Mouse (Mus musculus): ENCODE data around the gene Tpx2. TPM values are rescaled to one million over a fixed set of nuclear protein-coding genes. Genes with fewer than 3 reads are reported as not detected.
A peak's percentile ranks its signal among the peaks of the same experiment; 100 is the strongest.

The Tpx2 gene
- total and polyA plus RNA-seq, 2 experiments from 2014 or later, result 11.0 to 22.5 TPM

DNA sequence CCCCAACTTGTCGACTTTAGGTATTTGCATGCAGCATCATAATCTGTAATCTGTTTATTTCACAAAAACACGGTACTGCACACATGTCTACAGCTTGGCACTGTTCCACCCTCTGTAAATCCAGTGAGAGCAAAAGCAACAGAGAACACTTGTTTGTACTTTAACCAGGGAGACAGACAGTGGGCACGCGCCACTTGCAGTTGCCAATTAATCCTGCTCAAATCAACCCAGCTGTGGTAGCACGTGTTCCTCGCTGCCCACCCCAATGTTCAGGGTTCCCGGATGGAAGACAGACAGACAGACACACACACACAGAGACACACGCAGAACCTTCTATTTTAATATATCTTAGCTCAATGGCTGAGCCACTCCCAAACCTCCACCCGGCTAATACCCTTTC, 48.1 kb downstream of the Tpx2 start:
- Histone ChIP-seq H3K9ac (no peak overlapping the region), H3K9me3 (ENCODE audit: low read length) (no peaks in the 10 kb centered on the region), H3K4me3 (ENCODE audit: low read depth, low read length) (no peak overlapping the region), H3K4me2 (ENCODE audit: low read depth) (no peak overlapping the region), H3K27me3 (ENCODE audit: insufficient read depth, low read length) (no peaks in the 10 kb centered on the region), H3K27ac (ENCODE audit: low read depth, low read length) (no peak overlapping the region), H3K36me3 (ENCODE audit: insufficient read depth) (no peaks in the 10 kb centered on the region), H3K4me1 (ENCODE audit: insufficient read depth) (no peaks in the 10 kb centered on the region)
- WGBS, result 85% methylated on average over 9 of the region's 9 CpGs
- DNase-seq (no peak), ATAC-seq (no peak)
- no peak for TF ChIP-seq CTCF (IDR thresholded peaks at IDR 0.05; ENCODE audit: low read depth)

DNA sequence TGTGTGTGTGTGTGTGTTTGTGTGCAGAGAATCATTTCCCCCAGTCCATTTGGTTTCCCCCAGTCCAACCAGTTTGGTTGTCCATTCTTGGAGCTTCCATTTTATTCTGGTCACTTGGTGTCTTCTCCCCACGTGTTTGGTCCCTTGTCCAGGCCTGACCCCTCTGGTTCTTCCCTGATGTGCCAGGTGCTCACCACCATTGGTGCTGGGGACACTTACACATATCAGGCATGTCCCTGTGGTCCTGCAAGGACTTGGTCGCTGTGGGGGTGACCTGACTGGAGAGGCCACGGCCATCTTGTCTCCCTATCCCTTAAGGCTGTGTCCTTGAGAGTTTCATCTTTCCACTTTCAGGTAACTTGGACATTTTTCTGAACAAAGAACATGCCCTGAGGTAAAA, 49.2 kb downstream of the Tpx2 start:
- Histone ChIP-seq H3K9me3 (ENCODE audit: low read length) (no peaks in the 10 kb centered on the region), H3K4me3 (ENCODE audit: low read depth, low read length) (no peak overlapping the region), H3K4me1 (ENCODE audit: insufficient read depth) (no peaks in the 10 kb centered on the region), H3K27ac (ENCODE audit: low read depth, low read length) (no peak overlapping the region), H3K4me2 (ENCODE audit: low read depth) (no peak overlapping the region), H3K27me3 (ENCODE audit: insufficient read depth, low read length) (no peaks in the 10 kb centered on the region), H3K9ac (no peak overlapping the region), H3K36me3 (ENCODE audit: insufficient read depth) (no peaks in the 10 kb centered on the region)
- ATAC-seq (no peak), DNase-seq (no peak)
- 87% methylated on average over 3 of the region's 3 CpGs for WGBS
- TF ChIP-seq CTCF (IDR thresholded peaks at IDR 0.05; ENCODE audit: low read depth), result no peak

- no peaks in the 10 kb centered on the region for H3K4me1 ChIP-seq (ENCODE audit: insufficient read depth)
- no peaks in the 10 kb centered on the region for H3K27me3 ChIP-seq (ENCODE audit: insufficient read depth, low read length)
- no peaks in the 10 kb centered on the region for H3K36me3 ChIP-seq (ENCODE audit: insufficient read depth)
- no peaks in the 10 kb centered on the region for H3K9me3 ChIP-seq (ENCODE audit: low read length)
- 77% methylated on average over 6 of the region's 6 CpGs for WGBS
- TF ChIP-seq CTCF (IDR thresholded peaks at IDR 0.05; ENCODE audit: low read depth), result no peak
- no peak overlapping the region for H3K4me3 ChIP-seq (ENCODE audit: low read depth, low read length)
- H3K4me2 ChIP-seq (ENCODE audit: low read depth), result no peak overlapping the region
- no peak overlapping the region for H3K9ac ChIP-seq
- H3K27ac ChIP-seq (ENCODE audit: low read depth, low read length), result no peak overlapping the region
- DNase-seq (no peak), ATAC-seq (no peak)
Measured at GRCm38 (mm10) chr2:152899011-152899410, 51.2 kb downstream of the Tpx2 start.

- DNase-seq (no peak), ATAC-seq (no peak)
- Histone ChIP-seq H3K36me3 (ENCODE audit: insufficient read depth) (no peaks in the 10 kb centered on the region), H3K4me3 (ENCODE audit: low read depth, low read length) (no peak overlapping the region), H3K27me3 (ENCODE audit: insufficient read depth, low read length) (no peaks in the 10 kb centered on the region), H3K27ac (ENCODE audit: low read depth, low read length) (no peak overlapping the region), H3K4me1 (ENCODE audit: insufficient read depth) (no peaks in the 10 kb centered on the region), H3K9ac (no peak overlapping the region), H3K9me3 (ENCODE audit: low read length) (no peaks in the 10 kb centered on the region), H3K4me2 (ENCODE audit: low read depth) (no peak overlapping the region)
- no peak for TF ChIP-seq CTCF (IDR thresholded peaks at IDR 0.05; ENCODE audit: low read depth)
- WGBS, result 91% methylated on average over 15 of the region's 15 CpGs
Measured at GRCm38 (mm10) chr2:152901296-152901695, 53.5 kb downstream of the Tpx2 start.

DNA sequence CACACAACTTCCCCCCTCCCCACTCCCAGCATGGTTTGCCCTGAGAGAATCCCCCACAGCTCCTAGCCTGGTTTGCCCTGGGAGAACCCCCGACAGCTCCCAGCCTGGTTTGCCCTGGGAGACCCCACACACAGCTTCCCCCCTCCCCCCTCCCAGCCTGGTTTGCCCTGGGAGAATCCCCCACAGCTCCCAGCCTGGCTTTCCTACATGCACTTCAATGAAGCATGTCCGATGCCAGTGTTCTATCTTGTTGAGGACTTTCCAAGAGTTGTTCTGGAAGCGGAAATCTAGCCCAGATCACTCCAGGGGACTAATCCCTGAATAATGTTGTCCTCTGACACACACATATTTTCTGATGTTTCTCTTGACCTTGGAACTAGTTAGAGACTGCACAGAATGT, 54.9 kb downstream of the Tpx2 start:
- Histone ChIP-seq H3K4me1 (ENCODE audit: insufficient read depth) (no peaks in the 10 kb centered on the region), H3K9me3 (ENCODE audit: low read length) (no peaks in the 10 kb centered on the region), H3K27ac (ENCODE audit: low read depth, low read length) (no peak overlapping the region), H3K4me3 (ENCODE audit: low read depth, low read length) (no peak overlapping the region), H3K9ac (no peak overlapping the region), H3K36me3 (ENCODE audit: insufficient read depth) (no peaks in the 10 kb centered on the region), H3K27me3 (ENCODE audit: insufficient read depth, low read length) (no peaks in the 10 kb centered on the region), H3K4me2 (ENCODE audit: low read depth) (no peak overlapping the region)
- DNase-seq (peak; percentile 13), ATAC-seq (peak; percentile 47; the same call in 1 of the 2 replicates)
- WGBS, result 16% methylated on average over 3 of the region's 3 CpGs
- TF ChIP-seq CTCF (IDR thresholded peaks at IDR 0.05; ENCODE audit: low read depth), result no peak

GRCm38 (mm10) chr2:152903586-152903985, 55.8 kb downstream of the Tpx2 start:
- TF ChIP-seq CTCF (IDR thresholded peaks at IDR 0.05; ENCODE audit: low read depth), result no peak
- no peaks in the 10 kb centered on the region for H3K27me3 ChIP-seq (ENCODE audit: insufficient read depth, low read length)
- H3K27ac ChIP-seq (ENCODE audit: low read depth, low read length), result no peak overlapping the region
- H3K9me3 ChIP-seq (ENCODE audit: low read length), result no peaks in the 10 kb centered on the region
- no peak overlapping the region for H3K9ac ChIP-seq
- no peak overlapping the region for H3K4me3 ChIP-seq (ENCODE audit: low read depth, low read length)
- WGBS, result 86% methylated on average over 4 of the region's 4 CpGs
- no peaks in the 10 kb centered on the region for H3K4me1 ChIP-seq (ENCODE audit: insufficient read depth)
- no peaks in the 10 kb centered on the region for H3K36me3 ChIP-seq (ENCODE audit: insufficient read depth)
- DNase-seq (no peak), ATAC-seq (no peak)
- no peak overlapping the region for H3K4me2 ChIP-seq (ENCODE audit: low read depth)

- Histone ChIP-seq H3K9me3 (ENCODE audit: low read length) (no peaks in the 10 kb centered on the region), H3K4me2 (ENCODE audit: low read depth) (no peak overlapping the region), H3K27ac (ENCODE audit: low read depth, low read length) (no peak overlapping the region), H3K4me1 (ENCODE audit: insufficient read depth) (no peaks in the 10 kb centered on the region), H3K9ac (no peak overlapping the region), H3K27me3 (ENCODE audit: insufficient read depth, low read length) (no peaks in the 10 kb centered on the region), H3K36me3 (ENCODE audit: insufficient read depth) (no peaks in the 10 kb centered on the region), H3K4me3 (ENCODE audit: low read depth, low read length) (no peak overlapping the region)
- WGBS, result 80% methylated on average over 5 of the region's 5 CpGs
- TF ChIP-seq CTCF (IDR thresholded peaks at IDR 0.05; ENCODE audit: low read depth), result no peak
- ATAC-seq (no peak), DNase-seq (no peak)
Measured at GRCm38 (mm10) chr2:152904127-152904643, 56.4 kb downstream of the Tpx2 start.

Measured in forebrain, postnatal 0 days (tissue).